Mouse (Mus musculus) monocyte, adult 2 months (primary cell): ENCODE data around the gene Esrra.
"Not testable (repeated sequence)": the region's sequence is repeated elsewhere in the genome, so short reads cannot be mapped to it uniquely, and the experiment has no call there.

Experiments used
- DNase-seq, 2 experiments: peaks; one replicate each; pipeline ENCODE4 v3.0.0; 2022; ENCODE audit warnings: low spot score in 2 of 2, low read depth in 1 of 2

Esrra gene

DNA sequence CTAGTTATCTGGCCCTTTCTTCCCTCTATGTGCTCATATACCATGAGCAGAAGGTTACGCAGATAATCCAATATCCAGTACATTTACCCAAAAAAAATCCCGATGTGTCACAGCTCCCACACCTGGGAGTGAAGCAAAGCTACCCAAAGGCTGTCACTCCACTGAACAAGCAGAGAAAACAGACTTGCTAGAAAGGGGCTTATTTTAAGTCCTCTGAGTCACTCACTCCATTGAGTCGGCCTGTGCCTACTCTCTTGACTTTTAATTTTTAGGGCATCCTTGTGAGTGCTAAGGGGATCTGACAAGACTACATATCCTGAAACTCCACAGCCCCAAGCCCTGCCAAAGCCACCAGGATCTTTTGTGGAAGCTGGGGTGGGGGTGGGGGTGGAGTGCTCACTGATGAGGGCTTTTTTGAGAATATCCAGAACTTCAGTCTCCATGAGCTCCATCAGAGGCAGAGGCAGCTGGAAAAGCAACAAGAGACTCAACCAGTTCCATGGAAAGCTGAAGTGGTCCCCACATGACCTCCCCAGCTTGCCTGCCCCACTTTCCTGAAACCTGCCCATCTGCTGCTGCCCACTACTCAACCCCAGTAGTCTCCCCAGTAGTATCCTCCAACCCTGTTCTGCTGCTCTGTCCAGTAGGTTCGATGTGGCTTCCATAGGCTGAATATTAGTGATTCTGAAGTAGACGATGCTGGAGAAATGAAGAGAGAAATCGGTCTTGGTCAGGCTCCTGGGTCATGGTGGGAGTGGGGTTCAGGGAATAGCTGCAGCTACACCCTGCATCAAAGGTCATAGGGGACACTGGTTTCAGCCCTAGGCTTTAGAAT, 1.5 kb upstream of the Esrra start:
- DNase-seq: no peak

DNA sequence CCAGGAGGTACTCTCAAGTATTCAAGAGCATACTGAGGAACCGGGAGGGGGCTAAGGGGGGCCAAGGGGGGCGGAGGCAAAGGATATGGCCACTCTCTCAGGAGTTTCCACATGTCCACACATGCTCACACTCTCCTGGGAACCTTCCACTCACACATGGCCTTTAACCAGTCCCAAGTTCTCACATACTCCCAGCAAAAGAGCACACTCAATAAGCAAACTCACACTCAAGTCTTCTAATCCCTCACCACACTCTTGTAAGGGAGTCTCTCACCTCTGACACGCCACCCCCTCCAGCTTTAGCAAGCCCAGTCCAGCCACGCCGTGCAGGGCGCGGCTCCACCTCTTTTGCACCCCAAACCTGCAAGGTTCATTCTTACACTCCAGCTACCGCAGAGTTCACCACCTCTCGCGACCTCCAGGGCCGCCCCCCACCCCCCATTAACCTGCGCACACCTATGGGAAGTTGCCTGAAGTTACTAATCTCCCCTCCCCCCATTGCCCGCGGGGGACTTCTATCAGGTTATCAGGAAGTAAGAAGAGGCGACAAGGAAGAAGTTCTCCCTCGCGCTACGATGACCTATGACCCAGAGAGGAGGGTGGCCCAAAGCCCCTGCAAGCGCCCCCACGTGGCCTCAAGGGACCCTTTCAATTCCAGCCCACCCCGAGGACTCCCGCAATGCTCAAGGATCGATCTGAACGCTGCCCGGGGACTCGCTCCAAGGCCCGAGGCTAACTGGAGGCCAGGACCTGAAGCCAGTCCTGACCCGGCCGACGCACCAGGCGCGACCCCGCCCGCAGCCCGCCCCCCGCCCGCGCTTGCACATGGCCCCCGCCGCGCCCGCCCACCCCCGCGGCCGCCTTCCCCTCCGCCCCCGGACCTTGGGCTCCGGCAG, 624 bp downstream of the Esrra start:
- DNase-seq: no peak

DNA sequence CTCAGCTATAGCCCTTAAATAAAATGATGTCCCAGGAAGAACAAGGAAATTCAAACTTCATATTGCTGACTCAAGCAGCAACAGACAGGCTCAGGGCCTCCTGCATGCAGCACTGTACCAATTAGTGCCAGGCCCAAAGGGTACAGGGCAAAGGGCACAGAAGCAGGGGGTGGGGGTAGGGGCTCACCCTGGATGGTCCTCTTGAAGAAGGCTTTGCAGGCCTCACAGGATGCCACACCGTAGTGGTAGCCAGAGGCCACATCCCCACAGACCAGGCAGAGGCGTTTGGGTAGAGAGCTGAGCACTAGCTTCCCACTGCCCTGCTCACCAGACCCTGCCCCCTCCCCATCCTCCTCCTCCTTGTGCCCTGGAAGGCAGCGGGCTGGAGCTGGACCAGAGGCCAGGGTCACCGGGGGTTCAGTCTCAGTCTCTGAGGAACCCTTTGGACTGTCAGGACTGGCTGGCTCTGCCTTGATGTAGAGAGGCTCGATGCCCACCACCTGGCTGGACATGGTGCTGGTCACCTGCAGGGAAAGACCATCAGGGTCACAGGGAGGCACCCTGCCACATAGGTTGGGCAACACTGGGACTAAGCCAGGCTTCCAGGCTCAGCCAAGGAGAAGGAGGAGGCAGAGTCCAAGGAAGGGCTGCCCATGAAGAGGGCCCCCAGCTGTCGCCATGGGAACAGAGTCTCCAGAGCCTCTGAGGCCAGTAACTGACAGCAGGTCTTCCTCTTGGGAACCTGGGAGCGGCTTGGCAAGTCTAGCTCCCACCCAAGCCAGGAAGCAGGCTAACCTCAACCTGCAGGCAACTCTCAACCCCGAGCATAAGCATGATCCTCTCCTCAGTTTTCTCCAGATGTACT, 1.5 kb downstream of the Esrra start:
- DNase-seq: no peak

DNA sequence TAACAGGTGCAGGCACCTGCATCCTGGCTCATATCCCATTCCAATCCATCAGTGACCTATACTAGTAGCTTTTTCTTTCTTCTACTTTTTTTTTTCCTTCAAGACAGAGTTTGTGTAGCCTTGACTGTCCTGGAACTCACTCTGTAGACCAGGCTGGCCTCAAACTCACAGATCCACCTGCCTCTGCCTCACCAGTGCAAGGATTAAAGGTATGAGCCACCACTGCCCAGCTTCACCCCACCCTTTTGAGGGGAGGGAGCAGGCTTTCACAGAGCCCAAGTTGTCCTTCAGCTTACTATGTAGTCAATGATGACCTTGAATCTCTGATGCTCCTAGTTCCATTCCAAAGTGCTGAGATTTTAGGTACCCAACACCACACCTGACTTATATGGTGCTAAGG, 2.2 kb downstream of the Esrra start:
- no peak for DNase-seq

DNA sequence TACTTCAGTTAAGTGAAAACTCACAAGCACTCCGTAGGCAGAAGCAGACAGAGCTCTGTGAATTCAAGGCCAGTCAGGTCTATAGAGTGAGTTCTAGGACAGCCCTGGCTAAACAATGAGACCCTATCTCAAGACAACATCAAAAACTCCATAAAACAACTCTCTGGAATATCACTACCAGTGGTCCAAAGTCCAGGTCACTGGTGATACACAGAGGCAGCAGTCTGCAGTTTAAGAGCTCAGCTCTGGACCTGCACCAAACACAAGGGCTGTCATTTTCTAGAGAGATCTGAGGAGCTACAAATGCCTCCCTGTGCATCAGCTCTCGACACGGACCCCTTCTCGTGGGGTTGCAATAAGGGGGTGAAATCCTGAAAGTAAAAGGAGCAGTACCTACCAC, 3.3 kb downstream of the Esrra start:
- no peak for DNase-seq

DNA sequence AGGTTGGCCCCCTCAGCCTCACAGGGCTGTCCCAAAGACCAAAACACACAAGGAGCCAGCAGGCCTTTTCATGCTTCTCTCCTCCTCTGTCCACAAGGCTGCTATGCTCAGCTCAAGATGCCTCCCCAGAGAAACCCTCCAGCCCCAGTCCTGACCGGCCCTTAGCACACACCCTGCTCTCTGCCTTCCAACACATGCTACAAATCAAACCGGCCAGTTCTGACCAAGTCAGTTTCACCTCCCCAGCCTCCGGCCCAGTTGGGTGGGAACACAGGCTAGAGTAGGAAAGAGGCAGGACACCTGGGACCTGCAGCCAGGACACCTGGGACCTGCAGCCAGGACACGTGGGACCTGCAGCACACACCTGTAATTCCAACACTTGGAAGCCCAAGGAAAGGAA, 5.1 kb downstream of the Esrra start:
- DNase-seq: no peak

DNA sequence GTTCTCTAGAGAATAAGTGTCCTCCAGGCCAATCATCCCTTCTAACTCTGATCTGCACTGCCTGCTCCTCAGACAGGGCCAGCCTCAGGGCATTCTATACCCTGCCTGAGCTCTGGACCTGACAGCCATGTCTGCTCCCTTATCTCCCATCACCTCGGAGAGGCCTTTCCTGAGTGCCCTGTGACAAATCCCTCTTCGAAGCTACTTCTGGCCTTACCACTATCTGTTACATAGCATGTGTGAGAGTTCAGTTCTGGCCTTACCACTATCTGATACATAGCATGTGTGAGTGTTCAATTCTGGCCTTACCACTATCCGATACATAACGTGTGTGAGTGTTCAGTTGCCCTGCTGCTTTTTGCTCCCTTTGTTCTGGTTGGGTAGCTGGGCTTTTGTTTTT, 6.3 kb downstream of the Esrra start:
- DNase-seq: no peak

DNA sequence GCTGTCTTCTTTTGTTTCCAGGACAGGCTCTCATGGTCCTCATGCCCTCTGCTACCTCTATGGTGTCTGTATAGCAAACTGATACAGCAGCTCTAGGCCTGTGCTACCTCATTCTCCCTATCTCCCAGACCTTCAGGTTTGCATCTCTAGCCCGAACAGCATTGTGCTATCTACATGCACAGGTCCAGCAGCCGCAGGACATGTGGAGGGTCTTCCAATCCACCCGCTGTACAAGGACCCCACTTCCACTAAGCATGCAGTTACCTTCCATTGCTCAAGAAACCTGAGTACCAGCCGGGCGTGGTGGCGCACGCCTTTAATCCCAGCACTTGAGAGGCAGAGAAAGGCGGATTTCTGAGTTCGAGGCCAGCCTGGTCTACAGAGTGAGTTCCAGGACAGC, 7.1 kb downstream of the Esrra start:
- DNase-seq: no peak

DNA sequence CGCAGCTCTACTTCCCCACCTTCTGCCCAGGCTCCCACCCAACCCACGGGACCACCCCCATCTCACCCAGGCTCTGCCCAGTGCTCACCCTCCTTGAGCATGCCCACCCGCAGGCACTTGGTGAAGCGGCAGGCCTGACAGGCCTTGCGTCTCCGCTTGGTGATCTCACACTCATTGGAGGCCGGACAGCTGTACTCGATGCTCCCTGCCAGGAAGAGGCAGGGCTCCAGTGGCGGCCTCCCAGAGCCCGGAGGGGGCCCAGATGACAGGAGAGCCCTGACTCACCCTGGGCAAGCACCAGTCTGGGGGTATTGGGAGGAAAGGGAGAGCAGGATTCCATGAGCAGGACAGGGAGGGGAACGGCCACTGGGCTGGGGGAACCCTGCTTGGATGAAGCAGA, 7.6 kb downstream of the Esrra start:
- DNase-seq: no peak

DNA sequence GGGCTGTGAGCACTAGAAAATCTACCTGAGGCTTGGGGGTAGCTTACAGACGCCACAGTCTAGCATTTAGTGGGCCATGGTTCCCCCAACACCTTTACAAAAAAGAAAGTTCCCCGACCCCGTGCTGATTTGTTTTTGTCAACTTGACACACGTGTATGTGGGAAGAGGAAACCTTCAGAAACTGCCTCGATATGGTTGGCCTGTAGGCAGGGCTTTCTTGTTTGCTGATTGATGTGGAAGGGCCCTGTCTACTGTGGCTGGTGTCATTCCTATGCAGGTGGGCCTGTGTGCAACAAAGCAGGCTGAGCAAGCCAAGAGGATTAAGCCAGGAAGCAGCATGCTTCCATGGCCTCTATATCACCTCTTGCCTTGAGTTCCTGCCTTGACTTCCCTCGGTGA, 8.6 kb downstream of the Esrra start:
- DNase-seq: no peak

DNA sequence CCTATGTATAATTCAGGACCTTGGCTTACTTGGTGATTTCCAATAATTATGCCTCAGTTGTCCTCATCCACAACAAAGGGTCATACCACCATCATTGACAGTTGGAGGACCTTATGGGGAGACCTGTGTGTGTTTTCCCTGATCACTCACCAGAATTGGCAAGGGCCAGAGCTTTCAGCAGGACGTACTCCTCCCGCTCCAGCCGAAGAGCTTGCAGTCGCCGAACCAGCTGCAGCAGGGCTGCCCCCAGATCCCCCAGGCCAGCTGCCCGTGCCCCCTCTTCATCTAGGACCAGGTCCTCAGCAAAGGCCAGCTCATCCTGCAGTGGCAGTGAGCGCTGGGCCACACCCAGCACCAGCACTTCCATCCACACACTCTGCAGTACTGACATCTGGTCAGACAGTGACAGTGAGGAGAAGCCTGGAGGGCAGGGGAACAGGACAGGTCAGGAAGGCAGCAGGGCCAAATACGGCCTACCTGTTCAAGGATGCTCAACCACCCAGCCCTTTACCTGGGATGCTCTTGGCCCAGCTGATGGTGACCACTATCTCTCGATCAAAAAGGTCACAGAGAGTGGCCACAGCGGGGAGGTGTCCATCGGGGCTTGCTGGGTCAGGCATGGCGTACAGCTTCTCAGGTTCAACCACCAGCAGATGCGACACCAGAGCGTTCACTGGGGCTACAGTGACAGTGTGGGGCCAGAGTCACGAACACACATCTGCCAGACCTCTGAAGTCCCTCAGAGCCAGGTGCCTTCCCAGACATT, 9.2 kb downstream of the Esrra start:
- DNase-seq: no peak

DNA sequence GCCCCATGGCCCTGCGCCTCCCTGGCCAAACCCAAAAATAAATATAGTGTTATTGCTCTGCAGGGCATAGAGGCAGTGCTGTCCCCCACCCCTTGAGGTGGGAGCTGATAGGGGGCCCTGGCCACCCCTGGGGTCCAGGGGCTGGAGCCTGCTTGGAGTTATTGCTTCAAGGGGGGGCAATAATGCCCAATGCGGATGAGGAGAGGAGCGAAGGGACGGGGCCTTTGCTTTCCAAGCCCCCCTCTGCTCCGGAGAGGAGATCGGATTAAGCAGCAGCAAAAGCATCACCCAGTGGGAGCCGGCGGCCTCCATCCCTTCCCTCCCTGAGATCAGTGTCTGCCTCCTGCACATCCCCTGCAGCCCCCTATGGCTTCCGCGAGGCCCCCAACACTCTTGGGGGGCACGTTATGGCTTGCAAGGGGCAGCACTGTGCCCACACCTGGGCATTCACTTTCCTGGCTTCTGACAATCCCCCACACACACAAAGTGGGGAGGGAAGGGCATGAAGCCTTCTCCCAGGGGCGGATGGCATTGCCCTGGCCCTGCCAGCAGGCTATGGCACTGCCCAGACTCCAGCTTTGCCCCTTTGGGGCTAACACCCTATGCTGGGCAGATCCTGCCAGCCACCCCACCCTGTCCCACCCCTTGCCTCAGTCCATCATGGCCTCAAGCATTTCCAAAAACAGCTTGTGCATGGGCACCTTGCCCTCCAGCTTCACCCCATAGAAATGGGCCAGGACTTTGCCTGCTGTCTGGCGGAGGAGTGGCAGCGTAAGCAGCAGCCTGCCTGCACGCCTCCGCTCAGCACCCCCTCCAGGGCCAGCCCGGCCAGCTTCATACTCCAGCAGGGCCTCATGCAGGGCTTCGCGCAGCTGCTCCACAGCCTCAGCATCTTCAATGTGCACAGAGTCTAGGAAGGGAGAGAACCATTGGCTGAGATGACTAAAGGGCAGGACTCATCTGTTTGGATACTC, 10.2 kb downstream of the Esrra start:
- DNase-seq: no peak

DNA sequence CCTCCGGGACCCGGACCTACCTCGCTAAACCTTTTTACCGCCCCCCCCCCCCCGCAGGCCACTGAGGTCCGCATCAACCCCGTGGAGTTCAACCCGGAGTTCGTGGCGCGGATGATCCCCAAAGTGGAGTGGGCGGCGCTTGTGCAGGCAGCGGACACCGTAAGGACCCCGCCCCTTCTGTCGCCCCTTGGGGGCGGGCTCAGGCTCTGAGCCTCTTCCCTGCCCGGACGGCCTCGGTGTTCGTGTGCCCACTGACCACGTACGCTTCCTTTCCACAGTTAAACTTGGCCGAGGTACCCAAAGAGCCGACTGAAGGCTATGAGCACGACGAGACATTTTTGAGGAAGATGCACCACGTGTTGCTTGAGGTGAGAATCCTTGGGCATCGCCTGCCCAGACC, 11.3 kb downstream of the Esrra start:
- DNase-seq: not testable (repeated sequence)

DNA sequence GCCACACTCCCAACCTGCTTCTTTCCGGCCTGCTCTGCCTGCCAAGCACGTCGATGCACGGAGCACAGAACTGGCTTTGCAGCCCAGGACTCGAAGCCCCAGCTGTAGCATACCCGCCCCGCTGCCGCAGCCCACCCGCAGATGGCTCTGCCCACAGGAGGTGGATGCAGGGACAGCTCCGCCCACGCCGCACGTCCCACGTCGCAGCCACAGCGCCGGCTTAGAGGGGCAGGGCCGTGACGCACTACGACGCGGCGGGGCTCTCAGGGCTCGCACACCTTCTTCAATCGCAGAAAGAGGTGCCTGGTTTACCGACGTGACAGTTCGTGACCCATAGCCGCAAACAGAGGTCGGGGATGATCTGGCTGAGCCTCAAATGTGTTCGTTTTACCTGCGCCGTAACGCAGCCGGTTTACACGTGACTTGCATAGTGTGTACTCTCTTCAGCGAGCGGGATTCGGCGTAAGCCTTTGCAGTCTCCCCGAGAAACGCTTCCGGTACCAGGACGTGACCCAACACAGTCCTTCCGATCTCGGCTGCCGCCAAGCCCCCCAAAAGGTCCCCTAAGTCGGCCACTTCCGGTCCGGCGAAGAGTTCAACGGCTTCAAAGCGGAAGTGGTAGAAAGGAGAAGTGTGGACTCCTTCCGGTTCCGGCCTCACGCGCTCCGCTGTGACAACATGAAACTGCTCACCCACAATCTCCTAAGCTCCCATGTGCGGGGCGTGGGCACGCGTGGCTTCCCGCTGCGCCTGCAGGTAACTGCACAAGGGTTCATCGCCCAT, 11.9 kb downstream of the Esrra start, which contains the start of the genes Trmt112 and Prdx5:
Gene Trmt112 (plus strand): TSS at position 192 of the 783 bp plus-strand sequence.
Gene Prdx5 (minus strand): TSS at position 600 of the 783 bp plus-strand sequence.
- peak; percentile 76 to 85 for DNase-seq

DNA sequence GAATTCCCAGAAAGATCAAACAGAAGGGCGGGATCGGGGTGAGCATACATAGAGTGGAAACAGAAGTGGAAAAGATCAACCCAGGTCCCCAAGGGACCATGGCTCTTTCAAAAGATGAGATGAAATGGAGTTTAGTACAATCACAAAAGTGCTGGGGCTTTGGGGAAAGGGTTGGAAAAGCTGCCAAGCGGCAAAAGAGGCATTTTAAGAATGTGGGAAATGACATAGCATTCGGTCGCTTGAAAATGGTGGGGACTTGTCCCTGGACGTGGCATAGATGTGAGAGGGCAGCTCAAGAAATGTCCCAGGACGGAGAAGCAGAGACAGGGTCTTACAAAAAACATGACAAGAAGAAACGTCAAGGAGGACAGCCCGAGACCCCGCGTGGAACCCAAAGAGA, 12.6 kb downstream of the Esrra start:
- no peak for DNase-seq

DNA sequence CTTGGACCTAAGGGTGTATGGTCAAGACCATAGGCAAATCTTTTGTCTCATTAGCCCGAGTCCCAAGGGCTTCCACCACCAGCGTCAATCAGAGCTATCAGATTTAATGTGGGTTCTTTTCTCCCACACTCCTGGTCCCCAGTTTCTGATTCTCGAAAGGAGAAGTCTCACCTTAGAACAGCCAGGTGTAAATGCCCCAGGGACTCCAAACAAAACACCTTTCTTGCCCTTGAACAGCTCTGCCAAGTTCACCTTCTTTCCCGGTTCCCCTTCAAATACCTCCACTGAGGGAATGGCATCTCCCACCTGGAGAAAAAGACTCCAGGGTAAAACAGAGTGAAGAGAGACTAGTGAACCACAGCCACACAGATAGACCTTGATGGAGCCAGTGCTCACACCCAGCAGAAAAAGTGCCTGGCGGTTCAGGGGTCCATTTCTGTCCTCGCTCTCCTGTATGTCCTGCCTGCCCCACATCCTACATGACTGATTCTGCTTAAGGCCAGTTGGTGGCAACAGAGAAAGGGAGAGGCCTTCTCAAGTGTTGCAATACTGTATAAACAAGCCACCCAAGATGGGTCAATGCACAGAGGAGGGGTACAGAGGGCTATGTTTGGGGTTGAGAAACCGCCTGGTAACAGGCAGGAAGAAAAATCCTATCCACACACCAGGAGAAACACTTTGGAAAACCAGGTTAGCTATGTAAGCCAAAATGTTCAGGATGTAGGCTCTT, 13.6 kb downstream of the Esrra start:
- no peak for DNase-seq

DNA sequence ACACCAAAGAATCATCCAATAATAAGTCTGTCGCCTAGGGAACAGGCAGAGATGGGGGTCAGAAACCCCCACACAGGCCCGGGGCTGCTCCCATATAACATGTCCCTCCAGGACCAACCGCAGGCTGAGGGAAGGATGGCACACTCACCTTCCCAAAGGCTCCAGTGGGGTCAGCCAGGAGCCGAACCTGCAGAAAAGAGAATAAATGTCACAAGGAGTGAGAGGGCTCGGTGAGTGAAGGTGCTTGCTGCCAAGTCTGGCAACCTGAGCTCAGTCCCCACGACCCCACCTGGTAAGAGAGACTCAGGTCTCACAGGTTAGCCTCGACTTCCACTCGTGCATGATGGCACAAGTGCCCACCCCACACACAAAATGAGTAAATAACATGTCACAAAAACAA, 14.5 kb downstream of the Esrra start:
- DNase-seq: no peak

DNA sequence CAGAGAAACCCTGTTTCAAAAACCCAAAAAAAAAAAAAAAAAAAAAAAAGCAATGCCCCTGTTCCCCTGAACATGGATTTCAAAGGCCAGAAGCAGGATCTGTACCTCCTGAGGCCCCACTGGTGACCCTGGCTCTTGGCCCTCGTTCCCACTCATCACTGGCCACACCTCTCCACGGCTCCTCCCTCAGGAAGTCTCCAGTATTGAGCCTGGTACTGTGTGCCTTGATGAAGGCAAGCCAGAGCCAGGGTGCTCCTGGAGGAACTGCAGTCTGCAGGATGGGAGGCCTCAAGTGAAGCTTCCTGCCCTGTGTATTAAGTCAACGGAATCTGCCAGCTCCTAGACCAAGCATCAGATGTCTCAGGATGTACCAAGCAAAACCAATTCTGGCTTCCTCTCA, 15.4 kb downstream of the Esrra start:
- DNase-seq: no peak
